Mouse (Mus musculus): Measurements from ENCODE around the gene Nol6.

Nol6 gene

DNA sequence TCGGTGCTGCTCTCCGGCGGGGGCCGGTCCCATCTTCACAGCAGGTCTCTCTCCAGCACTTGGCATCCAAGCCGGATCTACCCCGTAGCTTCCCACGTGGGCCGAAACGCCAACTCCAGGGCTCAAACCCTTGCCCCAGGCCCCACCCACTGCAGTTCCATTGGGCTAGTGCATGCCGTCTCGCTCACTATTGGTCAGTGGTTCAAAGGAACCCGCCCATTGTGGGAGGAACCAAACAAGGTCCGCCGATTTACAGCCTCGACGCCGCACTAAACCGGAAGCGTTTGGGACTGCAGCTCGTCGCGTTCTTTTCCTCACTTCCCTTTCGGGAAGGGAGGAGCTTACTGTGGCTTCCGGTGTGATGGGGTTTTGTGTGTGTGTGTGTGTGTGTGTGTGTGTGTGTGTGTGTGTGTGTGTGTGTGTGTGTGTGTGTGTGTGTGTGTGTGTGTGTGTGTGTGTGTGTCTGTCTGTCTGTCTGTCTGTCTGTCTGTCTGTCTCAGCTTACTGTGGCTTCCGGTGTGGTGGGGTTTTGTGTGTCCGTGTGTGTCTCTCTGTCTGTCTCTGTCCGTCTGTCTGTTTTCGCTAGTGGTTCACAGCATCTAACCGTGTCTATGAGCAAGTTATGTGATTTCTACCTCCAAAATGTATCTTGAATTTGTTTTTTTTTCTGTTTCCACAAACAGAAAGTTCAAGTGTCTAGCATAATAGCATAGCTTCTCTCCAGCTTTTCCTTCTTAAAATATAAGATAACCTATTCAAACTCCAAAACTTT, at the start of gene Nol6:
Gene Nol6, minus strand, starts transcription at position 276 of the 772 bp plus-strand sequence.
- DNase-seq (ENCODE audit: low read depth, low spot score) = peak; percentile 98

- DNase-seq (ENCODE audit: low read depth, low spot score) = no peak
Observed at GRCm38 (mm10) chr4:41170970-41171369, 46.7 kb upstream of the Nol6 start.

DNA sequence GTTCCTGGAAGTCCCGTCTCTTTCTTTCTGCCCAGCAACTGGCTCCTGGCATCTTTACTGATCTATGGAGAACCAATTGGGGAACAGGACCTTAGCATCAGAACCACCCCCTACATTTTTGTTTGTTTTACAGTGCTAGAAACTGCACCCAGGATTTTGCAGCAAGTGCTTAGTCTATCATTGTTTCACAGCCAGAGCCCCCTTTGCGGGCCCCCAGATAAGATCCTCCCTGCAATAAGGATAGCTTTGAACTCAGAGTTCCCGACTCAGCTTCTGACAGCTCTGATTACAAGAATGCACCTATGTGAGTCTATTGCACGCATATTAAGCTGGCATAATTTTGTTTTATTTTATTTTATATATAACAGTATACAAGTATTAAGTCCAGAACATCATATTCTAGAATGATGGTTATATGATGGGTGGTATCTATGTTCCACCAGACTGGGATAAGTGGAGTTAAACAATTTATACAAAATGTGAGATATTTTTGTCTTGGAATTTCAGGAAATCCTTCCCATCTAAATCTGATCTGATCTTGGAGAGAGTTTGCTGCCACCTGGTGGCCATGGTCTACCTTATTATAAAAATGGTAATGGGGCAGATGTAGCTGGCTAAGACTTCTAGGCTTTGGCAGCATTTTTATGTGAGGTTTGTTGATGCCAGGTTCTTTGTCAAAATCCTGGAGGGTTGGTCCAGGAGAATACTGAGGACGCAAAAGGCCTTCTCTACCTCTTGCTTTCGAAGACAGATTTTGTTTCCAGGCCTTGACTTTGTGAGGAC, 41.6 kb upstream of the Nol6 start:
- DNase-seq (ENCODE audit: low read depth, low spot score) = peak; percentile 52

- DNase-seq (ENCODE audit: low read depth, low spot score) = no peak
Observed at GRCm38 (mm10) chr4:41164974-41165373, 40.7 kb upstream of the Nol6 start.

- DNase-seq (ENCODE audit: low read depth, low spot score) = no peak
Observed at GRCm38 (mm10) chr4:41161232-41161631, 37.0 kb upstream of the Nol6 start.

DNA sequence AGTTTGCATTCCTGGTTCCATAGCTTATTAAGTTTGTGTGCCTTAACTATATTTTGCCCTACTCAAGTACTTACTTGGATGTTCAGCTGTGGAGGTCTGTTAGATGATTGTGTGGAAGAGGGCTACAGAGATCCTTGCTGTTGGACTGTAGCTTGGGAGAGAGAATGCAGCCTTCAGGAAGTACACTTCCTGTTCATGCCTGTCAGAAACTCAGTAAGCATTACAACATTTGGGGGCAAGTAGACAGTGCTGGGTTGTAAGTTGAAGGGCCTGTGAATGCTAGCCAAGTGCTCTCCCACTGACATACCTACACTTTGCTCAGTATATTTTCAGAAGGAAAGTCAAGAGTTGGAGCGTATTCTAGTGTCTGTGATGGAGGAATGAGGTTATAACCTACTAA, 34.0 kb upstream of the Nol6 start:
- no peak for DNase-seq (ENCODE audit: low read depth, low spot score)

DNA sequence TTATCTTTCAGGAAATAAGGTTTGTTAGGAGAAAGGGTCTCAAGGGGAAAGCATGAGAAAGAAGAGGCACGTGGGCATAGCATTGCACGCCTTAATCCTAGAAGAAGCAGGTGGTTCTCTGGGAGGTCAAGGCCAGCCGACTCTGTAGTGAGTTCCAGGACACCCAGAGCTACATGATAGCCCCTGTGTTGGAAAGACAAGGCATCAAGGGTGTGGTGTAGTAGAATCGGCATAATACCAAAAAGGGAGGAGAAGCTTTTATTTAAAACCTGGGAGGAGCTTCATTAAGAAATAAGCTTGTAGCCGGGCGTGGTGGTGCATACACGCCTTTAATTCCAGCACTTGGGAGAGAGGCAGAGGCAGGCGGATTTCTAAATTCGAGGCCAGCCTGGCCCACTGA, 32.7 kb upstream of the Nol6 start:
- DNase-seq (ENCODE audit: low read depth, low spot score) = no peak

DNA sequence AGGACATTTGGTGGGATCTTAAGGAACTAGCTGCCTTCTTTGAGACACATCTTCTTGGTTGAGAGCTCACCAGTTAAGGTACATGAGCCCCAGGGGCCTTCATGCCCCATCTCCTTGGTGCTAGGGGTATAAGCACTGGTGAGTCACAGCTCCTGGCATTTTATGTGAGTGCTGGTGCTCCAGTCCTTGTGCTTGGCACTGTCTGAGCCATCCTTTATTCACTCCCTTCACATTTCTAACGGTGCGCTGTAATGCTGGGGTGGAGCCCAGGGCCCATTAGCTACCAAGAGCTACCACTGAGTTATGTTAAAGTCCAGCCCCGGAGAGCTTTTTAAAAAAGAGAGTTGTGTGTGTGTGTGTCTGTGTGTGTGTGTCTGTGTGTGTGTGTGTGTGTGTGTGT, 28.9 kb upstream of the Nol6 start:
- DNase-seq (ENCODE audit: low read depth, low spot score) = no peak

DNA sequence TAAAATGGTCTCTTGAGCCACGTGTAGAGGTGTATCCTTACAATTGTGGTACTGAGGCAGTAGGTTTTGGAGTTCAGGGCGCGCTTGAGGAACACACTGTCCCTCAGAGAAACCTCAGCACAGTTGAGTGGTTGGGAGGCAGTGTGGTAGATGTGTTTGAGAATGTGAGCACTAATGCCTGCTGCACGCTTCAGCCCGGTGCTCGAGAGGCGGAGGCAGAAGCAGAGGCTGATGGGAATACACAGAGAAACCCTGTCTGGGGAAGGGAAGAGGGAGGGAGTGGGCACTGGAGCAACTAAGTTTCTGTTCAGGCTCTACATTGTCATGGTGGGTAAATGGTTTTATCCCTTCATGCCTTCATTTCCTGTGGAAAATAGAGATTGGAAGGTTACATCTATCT, 26.9 kb upstream of the Nol6 start:
- no peak for DNase-seq (ENCODE audit: low read depth, low spot score)

- no peak for DNase-seq (ENCODE audit: low read depth, low spot score)
Observed at GRCm38 (mm10) chr4:41149891-41150290, 25.6 kb upstream of the Nol6 start.

GRCm38 (mm10) chr4:41142601-41143000, 18.3 kb upstream of the Nol6 start:
- DNase-seq (ENCODE audit: low read depth, low spot score) = no peak

DNA sequence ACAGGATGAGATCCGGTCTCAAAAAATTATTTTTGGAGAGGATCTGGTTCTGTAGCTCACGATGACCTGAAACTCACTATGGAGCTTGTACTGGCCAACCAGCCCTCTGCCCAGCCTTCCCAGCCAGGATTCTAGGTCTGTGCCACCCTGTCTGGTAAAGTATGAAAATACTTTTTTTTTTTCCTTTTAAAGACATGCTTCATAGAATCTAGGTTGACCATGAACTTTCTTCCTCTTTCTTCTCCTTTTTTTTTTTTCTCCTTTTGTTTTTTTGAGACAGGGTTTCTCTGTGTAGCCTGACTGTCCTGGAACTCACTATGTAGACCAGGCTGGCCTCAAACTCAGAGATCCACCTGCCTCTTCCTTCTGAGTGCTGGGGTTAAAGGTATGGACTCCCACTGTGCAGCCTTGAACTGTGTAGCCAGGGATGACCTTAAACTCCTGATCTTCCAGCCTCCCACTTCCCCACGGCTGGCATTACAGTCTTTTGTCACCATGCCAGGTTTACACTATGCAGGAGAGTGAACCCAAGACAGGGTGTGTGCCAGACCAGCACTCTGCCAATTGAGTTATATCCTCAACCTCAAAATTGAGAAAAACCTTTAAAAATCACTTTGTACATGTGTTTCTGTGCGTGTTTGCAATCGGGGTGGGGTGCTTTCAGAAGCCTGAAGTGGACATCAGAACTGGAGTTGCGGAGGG, 16.1 kb upstream of the Nol6 start:
- DNase-seq (ENCODE audit: low read depth, low spot score) = no peak

DNA sequence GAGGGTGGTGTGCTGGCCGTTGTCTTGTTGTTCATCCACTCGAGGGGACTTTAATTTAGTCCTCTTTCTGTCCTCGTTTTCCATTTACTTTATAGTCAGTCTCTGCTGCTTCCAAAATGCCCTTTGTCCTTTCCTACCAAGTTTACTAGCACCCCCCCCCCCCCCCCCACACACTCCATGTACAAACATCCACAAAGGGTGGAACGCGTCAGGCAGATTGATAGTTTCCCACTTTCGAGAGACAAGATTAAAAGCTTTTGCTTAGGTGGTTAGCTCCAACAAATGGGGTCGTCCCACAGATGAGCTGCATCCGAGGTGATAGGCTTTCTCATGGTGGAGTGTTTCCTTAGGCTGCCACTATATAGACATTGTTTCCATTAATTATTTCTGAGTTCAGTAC, 12.6 kb upstream of the Nol6 start:
- DNase-seq (ENCODE audit: low read depth, low spot score) = no peak

GRCm38 (mm10) chr4:41136454-41136805, 12.2 kb upstream of the Nol6 start:
- no peak for DNase-seq (ENCODE audit: low read depth, low spot score)

DNA sequence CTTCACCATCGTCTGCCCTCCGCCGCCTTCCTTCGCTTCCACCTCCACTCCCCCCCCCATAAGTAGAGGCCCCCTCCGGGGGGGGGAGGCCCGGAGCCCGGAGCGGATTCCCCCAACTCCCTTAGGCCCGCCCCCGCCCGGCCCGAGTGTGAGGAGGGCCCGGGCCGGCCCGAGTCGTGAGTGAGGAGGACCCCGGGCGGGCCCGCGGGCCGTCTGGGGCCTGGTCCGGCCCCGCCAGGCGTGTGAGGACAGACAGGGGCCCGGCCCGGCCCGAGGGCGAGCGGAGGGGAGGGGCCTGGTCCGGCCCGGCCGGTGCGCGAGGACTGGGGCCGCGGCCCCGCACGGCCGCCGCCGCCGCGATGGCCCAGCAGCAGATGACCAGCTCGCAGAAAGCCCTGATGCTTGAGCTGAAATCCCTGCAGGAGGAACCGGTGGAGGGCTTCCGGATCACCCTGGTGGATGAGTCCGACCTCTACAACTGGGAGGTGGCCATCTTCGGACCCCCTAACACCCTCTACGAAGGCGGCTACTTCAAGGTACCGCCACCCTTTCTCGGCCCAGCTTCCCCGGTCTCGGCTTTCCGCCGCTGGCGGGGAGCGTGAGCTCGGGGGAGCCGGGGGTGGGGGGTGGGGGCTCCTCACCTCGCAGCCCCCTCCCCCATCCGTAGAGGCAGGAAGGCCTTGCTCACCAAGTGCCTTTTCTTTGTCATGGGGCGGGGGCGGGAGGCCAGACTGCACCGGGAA, 11.6 kb upstream of the Nol6 start, which contains the start of gene Ube2r2:
Gene Ube2r2, plus strand, starts transcription at position 33 of the 743 bp plus-strand sequence.
- DNase-seq (ENCODE audit: low read depth, low spot score) = peak; percentile 57

DNA sequence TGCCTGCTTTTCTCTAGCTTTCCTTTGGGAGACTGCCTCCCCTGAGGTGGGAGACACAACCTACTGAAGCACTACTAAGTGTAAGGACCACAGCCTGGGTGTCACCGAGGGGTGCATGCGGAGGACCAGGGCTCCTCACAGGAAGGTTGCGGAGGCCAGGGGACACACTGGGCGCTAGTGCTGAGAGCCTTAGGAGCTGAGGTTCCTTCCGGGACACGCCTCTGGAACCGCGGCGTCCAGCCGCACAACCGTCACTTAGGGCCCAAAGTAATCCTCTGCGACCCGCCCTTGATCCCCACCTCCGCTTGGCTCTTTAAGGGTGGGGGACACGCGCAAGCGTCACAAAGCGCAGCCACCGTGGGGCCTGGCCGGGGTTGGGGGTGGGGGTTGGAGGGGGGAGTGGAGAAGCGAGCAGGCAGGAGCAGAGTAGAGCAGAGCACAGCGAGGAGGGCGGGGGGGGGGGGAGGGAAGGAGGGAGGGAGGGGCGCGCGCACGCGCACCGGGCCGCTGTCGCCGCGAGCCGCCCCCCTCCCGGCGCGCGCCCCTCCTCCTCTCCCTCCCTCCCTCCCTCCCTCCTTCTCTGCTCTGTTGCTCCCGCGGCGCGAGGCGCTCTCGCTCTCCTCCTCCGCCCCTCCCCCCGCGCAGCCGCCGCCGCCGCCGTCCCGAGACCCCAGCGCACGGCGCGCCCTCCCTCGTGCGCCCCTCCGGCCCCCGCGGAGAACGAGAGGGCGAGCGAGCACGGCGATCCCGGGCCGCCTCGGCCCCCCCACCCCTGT, 10.9 kb upstream of the Nol6 start:
- peak; percentile 79 for DNase-seq (ENCODE audit: low read depth, low spot score)

- DNase-seq (ENCODE audit: low read depth, low spot score) = no peak
Observed at GRCm38 (mm10) chr4:41133529-41134291, 9.5 kb upstream of the Nol6 start.

DNA sequence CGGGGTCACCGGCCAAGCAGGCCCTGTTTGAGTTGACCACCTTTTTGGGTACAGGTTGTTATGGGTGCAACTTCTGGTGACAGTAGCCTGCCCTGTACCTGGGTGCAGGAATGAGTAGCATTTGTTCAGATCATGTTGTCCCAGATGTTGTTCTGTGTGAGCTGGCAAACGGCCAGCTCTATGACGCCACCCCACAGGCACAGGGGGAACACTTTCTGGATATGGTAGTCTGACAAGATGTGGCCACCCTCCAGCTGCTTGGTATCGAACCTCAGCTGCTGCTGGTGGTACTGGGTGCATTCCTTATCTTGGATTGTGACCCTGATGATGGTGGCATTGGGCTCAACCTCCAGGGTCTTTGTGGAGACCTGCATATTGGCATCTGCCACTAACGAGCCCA, 8.2 kb upstream of the Nol6 start:
- DNase-seq (ENCODE audit: low read depth, low spot score) = no peak

GRCm38 (mm10) chr4:41129836-41130235, 5.6 kb upstream of the Nol6 start:
- DNase-seq (ENCODE audit: low read depth, low spot score) = no peak

DNA sequence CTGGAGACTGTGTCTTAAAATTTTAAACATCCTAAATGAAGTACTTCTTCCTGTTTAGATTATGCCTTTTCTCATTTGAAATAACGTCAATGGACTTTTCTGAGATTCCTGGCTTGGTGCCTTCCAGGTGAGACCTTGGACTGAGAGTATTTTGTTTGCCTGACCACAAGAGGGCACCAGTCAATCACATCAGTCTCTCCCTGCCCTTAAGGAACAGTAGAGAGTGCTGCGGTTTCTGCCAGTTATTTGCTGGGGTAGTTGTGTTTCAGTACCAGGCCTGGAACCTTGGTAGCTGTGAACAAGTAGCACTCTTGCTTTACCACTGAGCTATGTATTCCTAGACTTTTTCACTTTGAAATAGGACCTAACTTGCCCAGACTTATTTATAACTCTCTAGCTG, 5.2 kb upstream of the Nol6 start:
- no peak for DNase-seq (ENCODE audit: low read depth, low spot score)
